16 mouse cellular contexts compared by ENCODE assay signal in the genomic region with DNA sequence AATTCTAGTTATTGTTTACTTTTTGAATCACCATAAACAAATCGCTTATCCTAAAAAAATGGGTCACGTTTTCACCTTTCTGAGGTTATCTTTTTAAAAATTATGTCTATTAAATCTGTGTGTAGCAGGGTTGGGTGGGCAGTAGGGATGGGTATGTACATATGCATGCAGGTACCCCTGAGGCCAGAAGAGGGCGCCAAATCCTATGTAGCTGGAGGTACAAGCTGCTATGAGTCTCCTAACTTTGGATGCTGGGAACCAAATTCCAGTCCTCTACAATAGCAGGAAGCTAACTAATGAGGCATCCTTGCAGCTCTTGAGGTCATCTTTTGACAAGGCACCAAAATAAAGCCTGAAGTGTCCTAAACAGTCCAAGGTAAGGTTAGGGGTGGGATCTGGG.
DNase-seq lines count a peak whose midpoint lies in the region; ATAC-seq and TF ChIP-seq lines count a peak whose summit lies in the region.
"Had no signal": no experiment of that assay in that cellular context is flagged by ENCODE, and none has a peak within 500 bp of the region (broad histone marks: within the 10 kb centered on the region; RNA-seq: fewer than 3 reads in every experiment).

No protein-coding gene starts in this region.

- DNase-seq in adrenal gland, postnatal 14 days: peak; percentile 9
- no peak for DNase-seq in adrenal gland, adult 8-10 months
- peak; percentile 4 for DNase-seq in liver, adult 2 months (ENCODE audit: extremely low read depth, low read depth, low spot score)
- DNase-seq in liver, embryonic 11.5 days (ENCODE audit: low spot score): no peak
- peak; percentile 24 for DNase-seq in WW6 (ENCODE audit: low read depth, low spot score)
- DNase-seq in urinary bladder, postnatal 10 days (ENCODE audit: low spot score): no peak
- DNase-seq: B cell, adult 2 months; right cerebral cortex, postnatal 4 days had no signal

- no peaks in the 10 kb centered on the region for H3K36me3 ChIP-seq in liver, adult 2 months (ENCODE audit: control insufficient read depth, insufficient read depth, low read length)
- no peaks in the 10 kb centered on the region for H3K36me3 ChIP-seq in liver, embryonic 11.5 days (ENCODE audit: control insufficient read depth, insufficient read depth, low read length)
- no peaks in the 10 kb centered on the region for H3K36me3 ChIP-seq in hindbrain, embryonic 13.5 days
- H3K36me3 ChIP-seq: heart, embryonic 13.5 days; hindbrain, embryonic 15.5 days; limb, embryonic 13.5 days; midbrain, embryonic 10.5 days; neural tube, embryonic 13.5 days had no signal

- no peak overlapping the region for H3K4me3 ChIP-seq in liver, adult 2 months (ENCODE audit: insufficient read depth, low read depth, low read length)
- no peak overlapping the region for H3K4me3 ChIP-seq in liver, embryonic 11.5 days (ENCODE audit: low read depth, low read length)
- H3K4me3 ChIP-seq in hindbrain, embryonic 13.5 days: no peak overlapping the region
- H3K4me3 ChIP-seq: heart, embryonic 13.5 days; hindbrain, embryonic 15.5 days; limb, embryonic 13.5 days; midbrain, embryonic 10.5 days; neural tube, embryonic 13.5 days had no signal

- H3K9me3 ChIP-seq in liver, embryonic 11.5 days (ENCODE audit: control insufficient read depth, low read length): no peaks in the 10 kb centered on the region
- no peaks in the 10 kb centered on the region for H3K9me3 ChIP-seq in hindbrain, embryonic 13.5 days
- H3K9me3 ChIP-seq: hindbrain, embryonic 15.5 days; neural tube, embryonic 13.5 days had no signal

- WGBS in liver, adult 2 months: 73% methylated on average over 3 of the region's 3 CpGs
- WGBS in liver, embryonic 11.5 days: 61% methylated on average over 3 of the region's 3 CpGs
- 87% methylated on average over 3 of the region's 3 CpGs for WGBS in hindbrain, embryonic 13.5 days

- no peak overlapping the region for H3K27ac ChIP-seq in liver, adult 2 months (replicated peaks; ENCODE audit: insufficient read depth, low read depth, low read length)
- no peak overlapping the region for H3K27ac ChIP-seq in liver, embryonic 11.5 days (ENCODE audit: low read depth, low read length)
- H3K27ac ChIP-seq in hindbrain, embryonic 13.5 days: no peak overlapping the region
- H3K27ac ChIP-seq: heart, embryonic 13.5 days; hindbrain, embryonic 15.5 days; limb, embryonic 13.5 days; midbrain, embryonic 10.5 days; neural tube, embryonic 13.5 days had no signal

- no peak overlapping the region for H3K4me2 ChIP-seq in liver, embryonic 11.5 days
- H3K4me2 ChIP-seq in hindbrain, embryonic 13.5 days: no peak overlapping the region
- H3K4me2 ChIP-seq: heart, embryonic 13.5 days; hindbrain, embryonic 15.5 days; limb, embryonic 13.5 days; neural tube, embryonic 13.5 days had no signal

- no peak for TF ChIP-seq POLR2A in liver, adult 2 months (IDR thresholded peaks at IDR 0.05; ENCODE audit: extremely low read depth, insufficient read depth, low read length)

- no peaks in the 10 kb centered on the region for H3K79me2 ChIP-seq in liver, adult 2 months (ENCODE audit: control insufficient read depth, insufficient read depth, low read length)

- ATAC-seq in liver, embryonic 11.5 days (replicated peaks; ENCODE audit: low FRiP score): no peak
- 0 out of 2 replicates have a peak, but pooled peaks have one; percentile 71 for ATAC-seq in megakaryocyte-erythroid progenitor cell, adult 5-6 weeks (replicated peaks; ENCODE audit: low FRiP score, low TSS enrichment, poor library complexity, severe bottlenecking)
- ATAC-seq in hindbrain, embryonic 13.5 days (ENCODE audit: low FRiP score): no peak
- ATAC-seq: activated CD4-positive, CD25-positive, alpha-beta regulatory T cell, adult 4 months had no signal

- no peaks in the 10 kb centered on the region for H3K4me1 ChIP-seq in liver, adult 2 months (ENCODE audit: control insufficient read depth, insufficient read depth, low read length)
- no peaks in the 10 kb centered on the region for H3K4me1 ChIP-seq in liver, embryonic 11.5 days (replicated peaks; ENCODE audit: control insufficient read depth, insufficient read depth, low read length)
- no peaks in the 10 kb centered on the region for H3K4me1 ChIP-seq in hindbrain, embryonic 13.5 days (replicated peaks)
- H3K4me1 ChIP-seq: heart, embryonic 13.5 days; hindbrain, embryonic 15.5 days; limb, embryonic 13.5 days; midbrain, embryonic 10.5 days; neural tube, embryonic 13.5 days had no signal

- no peak overlapping the region for H3K9ac ChIP-seq in liver, adult 2 months (ENCODE audit: low read depth, low read length)
- no peak overlapping the region for H3K9ac ChIP-seq in liver, embryonic 11.5 days (ENCODE audit: low read depth, low read length)
- no peak overlapping the region for H3K9ac ChIP-seq in hindbrain, embryonic 13.5 days
- H3K9ac ChIP-seq: heart, embryonic 13.5 days; hindbrain, embryonic 15.5 days; limb, embryonic 13.5 days; neural tube, embryonic 13.5 days had no signal

- peak; percentile 34; the same call in 1 of the 2 replicates for TF ChIP-seq CTCF in liver, adult 2 months (IDR thresholded peaks at IDR 0.05; ENCODE audit: low read depth, low read length)

- H3K27me3 ChIP-seq in liver, adult 2 months (ENCODE audit: control insufficient read depth, insufficient read depth, low read length): no peaks in the 10 kb centered on the region
- H3K27me3 ChIP-seq in liver, embryonic 11.5 days (replicated peaks; ENCODE audit: control insufficient read depth, insufficient read depth, low read length): no peaks in the 10 kb centered on the region
- H3K27me3 ChIP-seq in hindbrain, embryonic 13.5 days: no peaks in the 10 kb centered on the region
- H3K27me3 ChIP-seq: heart, embryonic 13.5 days; hindbrain, embryonic 15.5 days; limb, embryonic 13.5 days; neural tube, embryonic 13.5 days had no signal

Comparison
In these comparisons a context has a peak if more than half of its experiments do, and no peak if none do; other contexts are left out.
1. DNase-seq: peak in adrenal gland, postnatal 14 days (single experiment), liver, adult 2 months (single experiment) and WW6 (single experiment); none in adrenal gland, adult 8-10 months (single experiment), liver, embryonic 11.5 days (single experiment) and urinary bladder, postnatal 10 days (single experiment).